Mouse (Mus musculus) forebrain, embryonic 11.5 days (tissue): ENCODE data around the gene Psen2. TPM values are rescaled to one million over a fixed set of nuclear protein-coding genes. Genes with fewer than 3 reads are reported as not detected.

Source experiments
- ATAC-seq: fragments of 200-750 bp; cut with Nextera tagmentation; replicated peaks from 2 replicates; pipeline ENCODE4 v1.8.0; 2017; ENCODE audit warnings: moderate TSS enrichment; ENCODE audit not compliant: low FRiP score
- DNase-seq: peaks from one replicate; pipeline ENCODE4 v3.0.0-alpha.2; 2017; ENCODE audit warnings: low spot score
- H3K27ac ChIP-seq: fragments of 300-500 bp; sonication (generic); 2 replicates; pipeline ENCODE4 v1.5.1; 2014; ENCODE audit warnings: low read depth, low read length
- H3K27me3 ChIP-seq: fragments of 300-500 bp; sonication (generic); 2 replicates; pipeline ENCODE4 v1.6.1; 2014; ENCODE audit warnings: mild to moderate bottlenecking, low read length, mixed read lengths; ENCODE audit not compliant: control insufficient read depth, insufficient read depth
- H3K36me3 ChIP-seq: fragments of 300-500 bp; sonication (generic); 2 replicates; pipeline ENCODE4 v1.6.1; 2014; ENCODE audit warnings: mild to moderate bottlenecking, low read length, moderate library complexity, mixed read lengths; ENCODE audit not compliant: control insufficient read depth, insufficient read depth
- H3K4me1 ChIP-seq: fragments of 300-500 bp; sonication (generic); replicated peaks from 2 replicates; pipeline ENCODE4 v1.6.1; 2014; ENCODE audit warnings: low read length, mixed read lengths; ENCODE audit not compliant: control insufficient read depth, insufficient read depth
- H3K4me2 ChIP-seq: fragments of 300-500 bp; sonication (generic); 2 replicates; pipeline ENCODE4 v1.6.1; 2014; ENCODE audit warnings: low read depth, mild to moderate bottlenecking, low read length, moderate library complexity, mixed read lengths; ENCODE audit not compliant: severe bottlenecking
- H3K4me3 ChIP-seq: fragments of 300-500 bp; sonication (generic); 2 replicates; pipeline ENCODE4 v1.5.1; 2014; ENCODE audit warnings: low read depth, low read length
- H3K9ac ChIP-seq: fragments of 300-500 bp; sonication (generic); 2 replicates; pipeline ENCODE4 v1.6.1; 2014; ENCODE audit warnings: low read length
- H3K9me3 ChIP-seq: fragments of 300-500 bp; sonication (generic); 2 replicates; pipeline ENCODE4 v1.6.1; 2016; ENCODE audit warnings: low read length, mixed read lengths; ENCODE audit not compliant: control insufficient read depth
- WGBS: fragments of 180-500 bp; shearing (Covaris S2); extraction: QIAGEN DNeasy Blood & Tissue Kit; methylation state at CpG from one replicate; pipeline ENCODE4 v1.1.7; 2014; 5-methylcytosine and 5-hydroxymethylcytosine counted together
- polyA plus RNA-seq: library from polyadenylated mRNA; unstranded; fragments of >200 nt; fragmentation: Nextera tagmentation; extraction: Ambion mirVana; gene quantifications from 2 replicates; pipeline ENCODE4 v1.2.1, GENCODE M21; 2014

Gene Psen2
- polyA plus RNA-seq, 1 experiment from 2014 or later = 5.7 TPM

GRCm38 (mm10) chr1:180185877-180186276, 77.4 kb downstream of the Psen2 start:
- Histone ChIP-seq H3K27me3 (no peaks in the 10 kb centered on the region), H3K9ac (no peak overlapping the region), H3K4me1 (no peaks in the 10 kb centered on the region), H3K4me3 (no peak overlapping the region), H3K27ac (no peak overlapping the region), H3K36me3 (no peaks in the 10 kb centered on the region), H3K4me2 (no peak overlapping the region), H3K9me3 (no peaks in the 10 kb centered on the region)
- DNase-seq (no peak), ATAC-seq (no peak)
- WGBS = 73% methylated on average over 5 of the region's 5 CpGs

DNA sequence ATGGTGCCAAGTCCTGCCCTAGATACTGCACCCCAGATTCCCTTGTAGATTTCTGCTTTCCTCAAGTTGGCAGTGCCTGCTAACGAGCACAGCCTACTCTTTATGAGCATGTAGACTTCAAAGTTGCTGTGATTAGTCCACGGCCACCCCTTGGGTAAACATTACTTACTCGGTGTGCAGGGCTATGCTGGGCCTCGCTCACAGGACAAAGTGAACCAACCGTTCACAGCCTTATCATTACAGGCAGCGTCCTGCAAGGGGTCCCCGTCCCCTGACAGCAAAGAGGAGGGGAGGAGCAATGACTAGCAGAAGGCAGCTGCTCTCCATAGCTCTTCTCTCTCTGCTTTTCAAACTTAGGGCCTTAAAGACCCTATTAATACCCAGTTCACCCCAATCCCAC, 78.5 kb downstream of the Psen2 start:
- H3K9ac ChIP-seq = no peak overlapping the region
- ATAC-seq = no peak
- H3K27ac ChIP-seq = no peak overlapping the region
- H3K4me1 ChIP-seq = no peaks in the 10 kb centered on the region
- H3K36me3 ChIP-seq = no peaks in the 10 kb centered on the region
- no peaks in the 10 kb centered on the region for H3K9me3 ChIP-seq
- no peaks in the 10 kb centered on the region for H3K27me3 ChIP-seq
- no peak overlapping the region for H3K4me2 ChIP-seq
- 63% methylated on average over 7 of the region's 7 CpGs for WGBS
- DNase-seq = no peak
- no peak overlapping the region for H3K4me3 ChIP-seq

DNA sequence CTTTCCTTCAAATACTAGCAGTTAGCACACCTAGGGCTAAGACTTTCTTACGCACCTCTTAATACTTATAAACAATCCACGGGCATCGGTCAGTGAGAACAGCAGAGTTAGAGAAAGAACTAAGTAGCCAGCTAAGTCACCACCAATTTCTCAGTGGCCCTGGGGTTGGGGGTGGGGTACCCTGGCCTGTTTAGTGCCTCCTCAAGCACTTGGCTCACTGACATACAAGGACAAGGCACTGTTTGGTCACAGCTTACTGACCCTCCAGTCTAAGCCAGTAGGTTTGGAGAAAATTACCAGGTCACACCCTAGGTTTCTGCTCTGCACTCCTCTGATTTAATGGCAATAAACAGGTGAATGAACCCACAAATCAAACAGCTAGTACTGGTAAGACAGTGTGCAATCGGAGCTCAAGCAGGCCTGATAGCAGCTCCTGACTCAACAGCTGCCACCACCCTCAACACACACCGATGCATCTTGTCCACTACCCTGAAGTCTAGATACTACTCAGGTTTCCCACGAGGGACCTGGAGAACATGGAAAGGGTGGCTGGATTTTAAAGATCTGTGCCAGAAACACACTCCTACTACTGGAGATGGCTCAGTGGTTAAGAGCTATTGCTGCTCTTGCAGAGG, 79.6 kb downstream of the Psen2 start:
- H3K27ac ChIP-seq = no peak overlapping the region
- DNase-seq (no peak), ATAC-seq (no peak)
- 91% methylated on average over 6 of the region's 6 CpGs for WGBS
- no peaks in the 10 kb centered on the region for H3K36me3 ChIP-seq
- no peaks in the 10 kb centered on the region for H3K4me1 ChIP-seq
- no peak overlapping the region for H3K4me3 ChIP-seq
- no peak overlapping the region for H3K9ac ChIP-seq
- H3K27me3 ChIP-seq = no peaks in the 10 kb centered on the region
- H3K4me2 ChIP-seq = no peak overlapping the region
- no peaks in the 10 kb centered on the region for H3K9me3 ChIP-seq

DNA sequence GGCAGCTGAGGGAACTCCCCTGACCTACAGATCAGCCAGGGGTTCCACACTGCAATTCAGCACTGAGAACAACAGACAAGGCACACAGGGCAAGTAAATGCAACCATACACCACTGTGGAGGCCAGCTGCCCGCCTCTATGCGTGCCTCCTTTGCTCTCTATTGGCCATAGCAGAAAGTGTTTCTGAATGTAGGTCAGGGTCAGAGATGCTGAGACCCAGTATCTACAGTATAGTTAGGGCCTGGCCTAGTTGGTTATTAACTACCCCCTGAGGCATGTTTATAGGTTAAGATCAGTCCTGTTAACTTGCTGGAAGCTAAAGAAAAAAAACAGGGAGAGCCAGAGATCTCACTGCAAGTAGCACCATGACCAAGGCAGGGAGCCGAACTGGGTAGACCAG, 80.5 kb downstream of the Psen2 start:
- no peaks in the 10 kb centered on the region for H3K4me1 ChIP-seq
- H3K4me3 ChIP-seq = no peak overlapping the region
- no peak overlapping the region for H3K4me2 ChIP-seq
- no peak overlapping the region for H3K27ac ChIP-seq
- ATAC-seq = no peak
- no peaks in the 10 kb centered on the region for H3K9me3 ChIP-seq
- DNase-seq = no peak
- no peak overlapping the region for H3K9ac ChIP-seq
- 86% methylated on average over 3 of the region's 3 CpGs for WGBS
- H3K36me3 ChIP-seq = no peaks in the 10 kb centered on the region
- H3K27me3 ChIP-seq = no peaks in the 10 kb centered on the region

DNA sequence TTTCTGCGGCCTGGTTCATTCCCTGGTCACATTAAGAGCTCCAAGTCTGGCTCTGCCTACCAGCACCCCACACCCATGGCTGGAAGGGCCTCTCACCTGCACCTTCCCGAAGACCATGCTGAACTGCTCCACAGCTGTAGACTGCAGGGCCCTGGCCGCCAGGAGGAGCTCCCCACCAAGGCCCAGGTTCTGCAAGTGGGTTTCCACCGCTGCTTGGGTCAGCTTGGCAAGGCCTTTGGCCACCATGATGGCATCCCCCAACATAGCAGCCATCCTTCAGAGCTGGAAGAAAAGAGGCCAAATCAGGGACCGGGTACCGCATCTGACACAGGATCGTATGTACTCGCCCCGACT, 81.3 kb downstream of the Psen2 start:
- ATAC-seq (no peak), DNase-seq (no peak)
- no peak overlapping the region for H3K4me2 ChIP-seq
- H3K27ac ChIP-seq = no peak overlapping the region
- H3K9ac ChIP-seq = no peak overlapping the region
- 88% methylated on average over 9 of the region's 9 CpGs for WGBS
- H3K36me3 ChIP-seq = no peaks in the 10 kb centered on the region
- no peaks in the 10 kb centered on the region for H3K4me1 ChIP-seq
- no peaks in the 10 kb centered on the region for H3K27me3 ChIP-seq
- H3K4me3 ChIP-seq = no peak overlapping the region
- H3K9me3 ChIP-seq = no peaks in the 10 kb centered on the region

GRCm38 (mm10) chr1:180181304-180181965, 81.8 kb downstream of the Psen2 start:
- Histone ChIP-seq H3K4me2 (no peak overlapping the region), H3K4me3 (no peak overlapping the region)
- ATAC-seq = no peak

GRCm38 (mm10) chr1:180179840-180180239, 83.4 kb downstream of the Psen2 start:
- WGBS = 79% methylated on average over 2 of the region's 2 CpGs
- DNase-seq = no peak
- H3K4me3 ChIP-seq = no peak overlapping the region
- H3K4me2 ChIP-seq = no peak overlapping the region
- no peaks in the 10 kb centered on the region for H3K27me3 ChIP-seq
- ATAC-seq = no peak
- H3K27ac ChIP-seq = no peak overlapping the region
- no peak overlapping the region for H3K9ac ChIP-seq
- no peaks in the 10 kb centered on the region for H3K36me3 ChIP-seq
- H3K4me1 ChIP-seq = no peaks in the 10 kb centered on the region
- no peaks in the 10 kb centered on the region for H3K9me3 ChIP-seq

More at GRCm38 (mm10) chr1:180181304-180181965, 81.8 kb downstream of the Psen2 start:
- H3K9me3 ChIP-seq = no peaks in the 10 kb centered on the region
- no peak for DNase-seq
- H3K27ac ChIP-seq = no peak overlapping the region
- WGBS = 87% methylated on average over 7 of the region's 7 CpGs
- no peaks in the 10 kb centered on the region for H3K27me3 ChIP-seq
- no peak overlapping the region for H3K9ac ChIP-seq
- no peaks in the 10 kb centered on the region for H3K4me1 ChIP-seq
- H3K36me3 ChIP-seq = no peaks in the 10 kb centered on the region

DNA sequence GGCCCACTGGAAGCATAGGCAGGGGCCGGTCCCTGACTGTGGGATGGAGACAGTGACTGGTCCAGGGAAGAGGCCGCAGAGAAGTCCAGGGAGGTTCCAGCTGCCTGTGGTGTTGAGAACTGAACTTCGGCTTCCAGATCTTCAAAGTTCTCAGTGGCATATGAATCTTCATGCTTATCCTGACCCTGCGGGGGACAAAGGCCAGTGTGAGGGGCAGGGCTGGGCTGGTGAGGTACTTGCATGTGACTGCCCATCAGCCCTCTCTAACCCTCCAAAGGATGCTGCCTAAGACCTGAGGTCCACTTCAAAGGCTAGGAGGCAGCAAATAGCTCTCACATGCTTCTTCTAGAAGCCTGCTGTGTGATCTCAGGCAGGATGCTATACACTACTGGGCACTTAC, 84.1 kb downstream of the Psen2 start:
- no peaks in the 10 kb centered on the region for H3K27me3 ChIP-seq
- no peaks in the 10 kb centered on the region for H3K36me3 ChIP-seq
- H3K27ac ChIP-seq = no peak overlapping the region
- H3K4me2 ChIP-seq = no peak overlapping the region
- no peaks in the 10 kb centered on the region for H3K9me3 ChIP-seq
- H3K4me1 ChIP-seq = no peaks in the 10 kb centered on the region
- DNase-seq = no peak
- no peak overlapping the region for H3K4me3 ChIP-seq
- WGBS = 84% methylated on average over 4 of the region's 4 CpGs
- ATAC-seq = no peak
- no peak overlapping the region for H3K9ac ChIP-seq

DNA sequence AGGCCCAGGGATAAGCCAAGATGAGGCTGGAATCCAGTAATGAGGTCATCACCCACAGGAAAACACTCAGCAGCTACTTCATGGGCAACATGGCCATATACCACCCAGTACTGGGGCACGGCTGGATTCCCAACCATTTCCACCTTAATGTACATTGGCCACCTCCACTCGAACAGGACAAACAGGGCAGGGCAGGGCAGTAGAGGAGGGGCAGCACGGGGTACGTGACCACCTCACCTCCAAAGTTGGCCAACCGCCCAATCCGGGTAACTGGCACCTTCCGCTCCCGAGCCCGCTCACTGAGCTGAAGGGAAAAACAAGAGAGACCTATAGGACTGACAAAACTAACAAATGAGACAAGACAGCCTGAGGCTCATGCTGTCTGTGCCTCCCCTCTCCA, 84.9 kb downstream of the Psen2 start:
- Histone ChIP-seq H3K9me3 (no peaks in the 10 kb centered on the region), H3K27me3 (no peaks in the 10 kb centered on the region), H3K4me2 (no peak overlapping the region), H3K4me3 (no peak overlapping the region), H3K36me3 (no peaks in the 10 kb centered on the region), H3K9ac (no peak overlapping the region), H3K27ac (no peak overlapping the region), H3K4me1 (no peaks in the 10 kb centered on the region)
- DNase-seq = no peak
- 94% methylated on average over 9 of the region's 9 CpGs for WGBS
- no peak for ATAC-seq
